Mouse (Mus musculus) liver, embryonic 14.5 days (tissue): ENCODE measurements around the gene Spg7. TPM values are rescaled to one million over a fixed set of nuclear protein-coding genes. Genes with fewer than 3 reads are reported as not detected.
A peak's percentile ranks its signal among the peaks of the same experiment; 100 is the strongest.

Experiments
- ATAC-seq: fragments of 200-750 bp; cut with Nextera tagmentation; 2 replicates; pipeline ENCODE4 v1.8.0; 2017; ENCODE audit warnings: moderate number of reproducible peaks, mild to moderate bottlenecking, moderate library complexity; ENCODE audit not compliant: insufficient read depth
- DNase-seq, 3 experiments: peaks; one replicate each; pipeline ENCODE4 v3.0.0-alpha.2; 2012 to 2013; ENCODE audit warnings: low read depth in 3 of 3, low spot score in 3 of 3
- H3K27ac ChIP-seq: fragments of 300-500 bp; sonication (generic); 2 replicates; pipeline ENCODE4 v1.5.1; 2014; ENCODE audit warnings: moderate library complexity, mild to moderate bottlenecking, control low read depth, inconsistent platforms
- H3K27me3 ChIP-seq: fragments of 300-500 bp; sonication (generic); 2 replicates; pipeline ENCODE4 v1.6.1; 2014; ENCODE audit warnings: mild to moderate bottlenecking, low read length, moderate library complexity; ENCODE audit not compliant: control insufficient read depth, insufficient read depth
- H3K36me3 ChIP-seq: fragments of 300-500 bp; sonication (generic); replicated peaks from 2 replicates; pipeline ENCODE4 v1.6.1; 2014; ENCODE audit warnings: low read depth; ENCODE audit not compliant: control insufficient read depth, insufficient read depth
- H3K4me1 ChIP-seq, 2 experiments: fragments of 200-500 bp in 1 of 2; fragments of 300-500 bp in 1 of 2; sonication (generic) in 1 of 2; replicated peaks; 2 replicates each; pipeline ENCODE4 v1.6.1; 2012 to 2014; ENCODE audit warnings: antibody characterized with exemption in 1 of 2, inconsistent platforms in 1 of 2, low read length in 1 of 2; ENCODE audit not compliant: control insufficient read depth in 2 of 2, insufficient read depth in 2 of 2
- H3K4me2 ChIP-seq: fragments of 300-500 bp; sonication (generic); 2 replicates; pipeline ENCODE4 v1.6.1; 2014; ENCODE audit warnings: low read depth, mild to moderate bottlenecking, control low read depth, moderate library complexity
- H3K4me3 ChIP-seq, 2 experiments: fragments of 200-500 bp in 1 of 2; fragments of 300-500 bp in 1 of 2; sonication (generic) in 1 of 2; 2 replicates each; pipeline ENCODE4 v1.5.1; 2012 to 2014; ENCODE audit warnings: low read depth in 2 of 2, low read length in 2 of 2, mild to moderate bottlenecking in 2 of 2, control low read depth in 1 of 2, inconsistent platforms in 1 of 2, moderate library complexity in 1 of 2; ENCODE audit not compliant: insufficient read depth in 1 of 2
- H3K9ac ChIP-seq: fragments of 300-500 bp; sonication (generic); replicated peaks from 2 replicates; pipeline ENCODE4 v1.6.1; 2014; ENCODE audit warnings: mild to moderate bottlenecking, control low read depth, moderate library complexity
- H3K9me3 ChIP-seq: fragments of 300-500 bp; sonication (generic); 2 replicates; pipeline ENCODE4 v1.6.1; 2016; ENCODE audit warnings: low read length, mixed read lengths; ENCODE audit not compliant: control insufficient read depth
- CTCF ChIP-seq: IDR thresholded peaks from 2 replicates; pipeline ENCODE4 v1.5.1; 2016; ENCODE audit warnings: antibody characterized with exemption, low read depth, control low read depth
- EP300 ChIP-seq: IDR thresholded peaks from 2 replicates; pipeline ENCODE4 v1.6.1; 2016; ENCODE audit warnings: antibody characterized with exemption, low read depth
- WGBS: fragments of 180-500 bp; shearing (Covaris S2); extraction: QIAGEN DNeasy Blood & Tissue Kit; methylation state at CpG from one replicate; pipeline ENCODE4 v1.1.7; 2014; ENCODE audit not compliant: insufficient replicate concordance; 5-methylcytosine and 5-hydroxymethylcytosine counted together
- polyA plus RNA-seq, 2 experiments: library from polyadenylated mRNA; depleted of rRNA in 1 of 2; stranded (reverse) in 1 of 2; unstranded in 1 of 2; fragments of >200 nt; fragmentation: Nextera tagmentation in 1 of 2; extraction: Ambion mirVana in 1 of 2; gene quantifications; 2 replicates each; pipeline versions ENCODE4 v1.2.1 to v1.2.3; 2012 to 2014

Gene Spg7
- polyA plus RNA-seq, 2 experiments, result 19.5 to 26.0 TPM

GRCm38 (mm10) chr8:123110649-123111048 lies 47.9 kb downstream of the Spg7 start:
- DNase-seq (no peak), ATAC-seq (peak; percentile 47; the same call in 1 of the 2 replicates)
- H3K9me3 ChIP-seq, result no peaks in the 10 kb centered on the region
- no peak overlapping the region for H3K4me3 ChIP-seq
- TF ChIP-seq EP300, result no peak
- peak; percentile 86 for TF ChIP-seq CTCF
- H3K27me3 ChIP-seq, result 0 out of 2 replicates have a peak, but pooled peaks cover under 1% of the 10 kb centered on the region
- H3K4me2 ChIP-seq, result no peak overlapping the region
- H3K27ac ChIP-seq, result no peak overlapping the region
- 5% methylated on average over 4 of the region's 4 CpGs for WGBS
- H3K9ac ChIP-seq, result no peak overlapping the region
- peaks cover under 1% of the 10 kb centered on the region for H3K36me3 ChIP-seq
- H3K4me1 ChIP-seq, result peaks cover 4 to 13% of the 10 kb centered on the region in 2 experiments; a peak in 3 of 4 replicates

- Histone ChIP-seq H3K9me3 (no peaks in the 10 kb centered on the region), H3K4me1 (peaks cover 7 to 30% of the 10 kb centered on the region in 2 experiments; a peak in 3 of 4 replicates), H3K27ac (no peak overlapping the region), H3K4me3 (no peak overlapping the region), H3K9ac (no peak overlapping the region), H3K36me3 (no peaks in the 10 kb centered on the region), H3K27me3 (peaks cover 21% of the 10 kb centered on the region), H3K4me2 (no peak overlapping the region)
- 65% methylated on average over 9 of the region's 9 CpGs for WGBS
- no peak for ATAC-seq
- DNase-seq, result no peak
- no peak for TF ChIP-seq EP300
- no peak for TF ChIP-seq CTCF
These were observed 50.1 kb downstream of the Spg7 start for GRCm38 (mm10) chr8:123112892-123113291.

- no peaks in the 10 kb centered on the region for H3K9me3 ChIP-seq
- H3K36me3 ChIP-seq, result no peaks in the 10 kb centered on the region
- DNase-seq (no peak), ATAC-seq (no peak)
- H3K4me1 ChIP-seq, result peaks cover 7 to 41% of the 10 kb centered on the region in 2 experiments; a peak in 3 of 4 replicates
- TF ChIP-seq CTCF (no peak), EP300 (no peak)
- 9% methylated on average over 2 of the region's 2 CpGs for WGBS
- H3K4me2 ChIP-seq, result no peak overlapping the region
- no peak overlapping the region for H3K9ac ChIP-seq
- no peak overlapping the region for H3K4me3 ChIP-seq
- H3K27me3 ChIP-seq, result peaks cover 26% of the 10 kb centered on the region
- H3K27ac ChIP-seq, result no peak overlapping the region
These were observed 51.2 kb downstream of the Spg7 start for GRCm38 (mm10) chr8:123113908-123114469.

GRCm38 (mm10) chr8:123114644-123115043 lies 51.9 kb downstream of the Spg7 start:
- H3K9ac ChIP-seq, result no peak overlapping the region
- no peak overlapping the region for H3K27ac ChIP-seq
- no peaks in the 10 kb centered on the region for H3K9me3 ChIP-seq
- 8% methylated on average over 3 of the region's 3 CpGs for WGBS
- no peaks in the 10 kb centered on the region for H3K36me3 ChIP-seq
- no peak overlapping the region for H3K4me3 ChIP-seq
- H3K4me2 ChIP-seq, result no peak overlapping the region
- peak; percentile 27; the same call in 1 of the 2 replicates for ATAC-seq
- no peak for DNase-seq
- TF ChIP-seq EP300 (no peak), CTCF (no peak)
- peaks cover 30% of the 10 kb centered on the region for H3K27me3 ChIP-seq
- peaks cover 7 to 41% of the 10 kb centered on the region in 2 experiments; a peak in 3 of 4 replicates for H3K4me1 ChIP-seq

- Histone ChIP-seq H3K27ac (no peak within 1 kb of the TSS), H3K36me3 (no peaks in the 10 kb centered on the region), H3K4me3 (peak within 1 kb of the TSS; percentile 18 to 54; a peak in 3 of 4 replicates), H3K9me3 (no peaks in the 10 kb centered on the region), H3K27me3 (peaks cover 30% of the 10 kb centered on the region), H3K4me2 (peak within 1 kb of the TSS; percentile 84), H3K4me1 (peaks cover 7 to 38% of the 10 kb centered on the region in 2 experiments; a peak in 3 of 4 replicates), H3K9ac (no peak within 1 kb of the TSS)
- under 1% methylated on average over 51 of the region's 51 CpGs for WGBS
- DNase-seq (no peak), ATAC-seq (peak; percentile 66)
- TF ChIP-seq CTCF (no peak), EP300 (no peak)
These were observed 54.5 kb downstream of the Spg7 start, which contains the start of gene Cpne7 for GRCm38 (mm10) chr8:123117127-123117731. Gene Cpne7 (plus strand): TSS chr8:123117374.
